Mouse (Mus musculus) heart, embryonic 16.5 days (tissue): ENCODE results near the gene 4921536K21Rik. TPM values are rescaled to one million over a fixed set of nuclear protein-coding genes. Genes with fewer than 3 reads are reported as not detected.
A peak's percentile ranks its signal among the peaks of the same experiment; 100 is the strongest.

Experiments used
- ATAC-seq: fragments of 200-750 bp; cut with Nextera tagmentation; replicated peaks from 2 replicates; pipeline ENCODE4 v1.8.0; 2017; ENCODE audit warnings: moderate number of reproducible peaks; ENCODE audit not compliant: insufficient read depth, low FRiP score; ENCODE audit errors: extremely low read depth
- H3K27ac ChIP-seq: fragments of 300-500 bp; sonication (generic); 2 replicates; pipeline ENCODE4 v1.5.1; 2014; ENCODE audit warnings: mild to moderate bottlenecking, low read length, control low read depth, moderate library complexity
- H3K27me3 ChIP-seq: fragments of 300-500 bp; sonication (generic); 2 replicates; pipeline ENCODE4 v1.6.1; 2014; ENCODE audit warnings: low read length, mixed read lengths; ENCODE audit not compliant: control insufficient read depth, insufficient read depth
- H3K36me3 ChIP-seq: fragments of 300-500 bp; sonication (generic); 2 replicates; pipeline ENCODE4 v1.6.1; 2014; ENCODE audit not compliant: control insufficient read depth, insufficient read depth
- H3K4me1 ChIP-seq: fragments of 300-500 bp; sonication (generic); 2 replicates; pipeline ENCODE4 v1.6.1; 2014; ENCODE audit warnings: low read length, mixed read lengths; ENCODE audit not compliant: control insufficient read depth, insufficient read depth
- H3K4me2 ChIP-seq: fragments of 300-500 bp; sonication (generic); 2 replicates; pipeline ENCODE4 v1.6.1; 2014; ENCODE audit warnings: low read depth, mild to moderate bottlenecking, control low read depth, low read length
- H3K4me3 ChIP-seq: fragments of 300-500 bp; sonication (generic); 2 replicates; pipeline ENCODE4 v1.5.1; 2014; ENCODE audit warnings: mild to moderate bottlenecking, control low read depth, low read length
- H3K9ac ChIP-seq: fragments of 300-500 bp; sonication (generic); 2 replicates; pipeline ENCODE4 v1.6.1; 2014; ENCODE audit warnings: low read length, control low read depth
- H3K9me3 ChIP-seq: fragments of 300-500 bp; sonication (generic); replicated peaks from 2 replicates; pipeline ENCODE4 v1.6.1; 2016; ENCODE audit warnings: low read length; ENCODE audit not compliant: control insufficient read depth
- WGBS: fragments of 180-500 bp; shearing (Covaris S2); extraction: QIAGEN DNeasy Blood & Tissue Kit; methylation state at CpG from one replicate; pipeline ENCODE4 v1.1.7; 2014; 5-methylcytosine and 5-hydroxymethylcytosine counted together
- polyA plus RNA-seq: library from polyadenylated mRNA; unstranded; fragments of >200 nt; fragmentation: Nextera tagmentation; extraction: Ambion mirVana; gene quantifications from 2 replicates; pipeline ENCODE4 v1.2.1, GENCODE M21; 2015

4921536K21Rik gene
- polyA plus RNA-seq, 1 experiment from 2014 or later: 0.22 TPM

DNA sequence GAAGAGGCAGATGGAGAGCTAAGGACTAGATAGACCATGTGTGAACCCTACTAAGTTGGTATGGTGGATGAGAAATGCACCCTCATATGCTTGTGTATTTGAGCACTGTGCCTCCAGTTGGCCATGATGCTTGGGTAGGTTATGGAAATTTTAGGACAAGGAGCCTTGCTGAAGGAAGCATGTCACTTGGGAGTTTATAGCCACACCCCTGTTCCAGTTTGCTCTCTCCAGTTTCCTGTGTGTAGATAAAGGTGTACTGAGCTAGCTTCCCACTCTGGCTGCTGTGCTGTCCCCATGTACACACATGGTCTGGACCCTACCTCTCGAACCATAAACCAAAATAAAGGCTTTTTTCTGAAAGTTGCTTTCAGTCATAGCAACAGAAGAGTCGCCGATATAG is 40.7 kb downstream of the 4921536K21Rik start:
- no peak overlapping the region for H3K4me2 ChIP-seq
- H3K9ac ChIP-seq: no peak overlapping the region
- 86% methylated on average over 3 of the region's 3 CpGs for WGBS
- peaks cover 11% of the 10 kb centered on the region for H3K4me1 ChIP-seq
- H3K36me3 ChIP-seq: no peaks in the 10 kb centered on the region
- no peaks in the 10 kb centered on the region for H3K27me3 ChIP-seq
- no peak for ATAC-seq
- peak overlapping the region; percentile 70 for H3K27ac ChIP-seq
- H3K9me3 ChIP-seq: no peaks in the 10 kb centered on the region; the same call in 1 of the 2 replicates
- no peak overlapping the region for H3K4me3 ChIP-seq

- H3K4me3 ChIP-seq: no peak overlapping the region
- H3K27me3 ChIP-seq: no peaks in the 10 kb centered on the region
- H3K9me3 ChIP-seq: no peaks in the 10 kb centered on the region; the same call in 1 of the 2 replicates
- no peaks in the 10 kb centered on the region for H3K36me3 ChIP-seq
- peak; percentile 92 for ATAC-seq
- peak overlapping the region; percentile 82 for H3K27ac ChIP-seq
- H3K9ac ChIP-seq: no peak overlapping the region
- 43% methylated on average over 5 of the region's 5 CpGs for WGBS
- peaks cover 11% of the 10 kb centered on the region for H3K4me1 ChIP-seq
- no peak overlapping the region for H3K4me2 ChIP-seq
Observed at GRCm38 (mm10) chr11:3853481-3854034, 41.3 kb downstream of the 4921536K21Rik start.

GRCm38 (mm10) chr11:3853031-3853430 is 41.9 kb downstream of the 4921536K21Rik start:
- Histone ChIP-seq H3K4me2 (no peak overlapping the region), H3K36me3 (no peaks in the 10 kb centered on the region), H3K9ac (no peak overlapping the region), H3K9me3 (no peaks in the 10 kb centered on the region; the same call in 1 of the 2 replicates), H3K27ac (peak overlapping the region; percentile 82), H3K4me3 (no peak overlapping the region), H3K4me1 (peaks cover 11% of the 10 kb centered on the region), H3K27me3 (no peaks in the 10 kb centered on the region)
- no peak for ATAC-seq
- WGBS: 91% methylated on average over 10 of the region's 10 CpGs

GRCm38 (mm10) chr11:3851872-3852271 is 43.0 kb downstream of the 4921536K21Rik start:
- Histone ChIP-seq H3K27ac (no peak overlapping the region), H3K4me3 (no peak overlapping the region), H3K36me3 (no peaks in the 10 kb centered on the region), H3K27me3 (no peaks in the 10 kb centered on the region), H3K9me3 (no peaks in the 10 kb centered on the region; the same call in 1 of the 2 replicates), H3K9ac (no peak overlapping the region), H3K4me2 (no peak overlapping the region), H3K4me1 (peaks cover 11% of the 10 kb centered on the region)
- ATAC-seq: no peak
- 72% methylated on average over 4 of the region's 4 CpGs for WGBS

DNA sequence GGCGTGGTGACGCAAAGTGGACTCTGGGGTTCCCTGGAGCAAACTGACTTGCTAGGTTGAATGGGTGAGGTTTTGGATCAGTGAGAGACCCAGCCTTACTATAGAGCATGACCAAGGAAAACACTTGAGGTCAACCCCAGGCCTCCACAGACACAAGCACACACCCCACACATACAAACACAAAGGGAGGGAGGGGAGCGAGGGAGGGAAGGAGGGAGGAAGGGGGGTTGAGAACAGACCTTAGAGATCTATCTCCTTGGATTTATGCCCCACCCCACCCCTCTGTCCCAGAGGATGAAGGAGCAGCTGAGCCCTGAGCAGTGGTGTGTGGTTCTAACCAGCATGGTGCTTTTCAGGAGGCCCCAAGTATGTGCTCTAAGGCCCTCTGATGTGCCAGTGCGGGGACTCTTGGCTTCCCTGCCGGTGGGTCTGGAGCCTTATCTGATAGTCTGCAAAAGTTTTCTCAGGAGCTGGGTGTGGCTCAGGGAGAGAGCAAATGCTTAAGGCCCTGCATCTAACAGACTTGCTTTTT is 44.1 kb downstream of the 4921536K21Rik start:
- no peaks in the 10 kb centered on the region for H3K27me3 ChIP-seq
- H3K27ac ChIP-seq: no peak overlapping the region
- no peaks in the 10 kb centered on the region for H3K36me3 ChIP-seq
- no peak overlapping the region for H3K9ac ChIP-seq
- ATAC-seq: no peak
- 61% methylated on average over 5 of the region's 5 CpGs for WGBS
- no peaks in the 10 kb centered on the region; the same call in 1 of the 2 replicates for H3K9me3 ChIP-seq
- H3K4me2 ChIP-seq: no peak overlapping the region
- peaks cover 11% of the 10 kb centered on the region for H3K4me1 ChIP-seq
- H3K4me3 ChIP-seq: no peak overlapping the region

GRCm38 (mm10) chr11:3850315-3850614 is 44.6 kb downstream of the 4921536K21Rik start:
- no peak overlapping the region for H3K4me3 ChIP-seq
- no peaks in the 10 kb centered on the region; the same call in 1 of the 2 replicates for H3K9me3 ChIP-seq
- H3K27ac ChIP-seq: no peak overlapping the region
- peaks cover 11% of the 10 kb centered on the region for H3K4me1 ChIP-seq
- ATAC-seq: no peak
- no peaks in the 10 kb centered on the region for H3K36me3 ChIP-seq
- WGBS: 75% methylated on average over 2 of the region's 2 CpGs
- no peak overlapping the region for H3K9ac ChIP-seq
- no peak overlapping the region for H3K4me2 ChIP-seq
- H3K27me3 ChIP-seq: no peaks in the 10 kb centered on the region

GRCm38 (mm10) chr11:3849469-3850314 is 45.2 kb downstream of the 4921536K21Rik start:
- Histone ChIP-seq H3K4me3 (no peak overlapping the region), H3K9ac (no peak overlapping the region), H3K4me1 (peaks cover 13% of the 10 kb centered on the region), H3K36me3 (no peaks in the 10 kb centered on the region), H3K27me3 (no peaks in the 10 kb centered on the region), H3K27ac (no peak overlapping the region), H3K4me2 (no peak overlapping the region), H3K9me3 (no peaks in the 10 kb centered on the region; the same call in 1 of the 2 replicates)
- no peak for ATAC-seq
- 75% methylated on average over 15 of the region's 15 CpGs for WGBS

- no peak for ATAC-seq
- no peaks in the 10 kb centered on the region for H3K27me3 ChIP-seq
- WGBS: 49% methylated on average over 2 of the region's 2 CpGs
Observed at GRCm38 (mm10) chr11:3846351-3846750, 48.5 kb downstream of the 4921536K21Rik start.

More at GRCm38 (mm10) chr11:3846351-3846750, 48.5 kb downstream of the 4921536K21Rik start:
- H3K9ac ChIP-seq: no peak overlapping the region
- H3K4me3 ChIP-seq: no peak overlapping the region
- H3K4me1 ChIP-seq: peaks cover 9% of the 10 kb centered on the region
- no peaks in the 10 kb centered on the region for H3K9me3 ChIP-seq
- no peak overlapping the region for H3K27ac ChIP-seq
- H3K36me3 ChIP-seq: no peaks in the 10 kb centered on the region
- H3K4me2 ChIP-seq: no peak overlapping the region
